Mouse (Mus musculus) neural tube, embryonic 11.5 days (tissue): ENCODE measurements around the gene Maz. TPM values are rescaled to one million over a fixed set of nuclear protein-coding genes. Genes with fewer than 3 reads are reported as not detected.
A peak's percentile ranks its signal among the peaks of the same experiment; 100 is the strongest.

Experiments
- ATAC-seq: fragments of 200-750 bp; cut with Nextera tagmentation; 2 replicates; pipeline ENCODE4 v1.8.0; 2017; ENCODE audit warnings: moderate number of reproducible peaks, mild to moderate bottlenecking, moderate TSS enrichment, moderate library complexity; ENCODE audit not compliant: insufficient read depth, low FRiP score, low TSS enrichment
- DNase-seq: peaks from one replicate; pipeline ENCODE4 v3.0.0-alpha.2; 2015; ENCODE audit warnings: low spot score
- H3K27ac ChIP-seq: fragments of 300-500 bp; sonication (generic); 2 replicates; pipeline ENCODE4 v1.5.1; 2014; ENCODE audit warnings: low read depth, mild to moderate bottlenecking, low read length
- H3K27me3 ChIP-seq: fragments of 300-500 bp; sonication (generic); 2 replicates; pipeline ENCODE4 v1.6.1; 2014; ENCODE audit warnings: mild to moderate bottlenecking, low read length, mixed read lengths; ENCODE audit not compliant: control insufficient read depth, insufficient read depth
- H3K36me3 ChIP-seq: fragments of 300-500 bp; sonication (generic); 2 replicates; pipeline ENCODE4 v1.6.1; 2014; ENCODE audit warnings: mild to moderate bottlenecking, low read length, moderate library complexity, mixed read lengths; ENCODE audit not compliant: control insufficient read depth, insufficient read depth
- H3K4me1 ChIP-seq: fragments of 300-500 bp; sonication (generic); 2 replicates; pipeline ENCODE4 v1.6.1; 2014; ENCODE audit warnings: low read length, mixed read lengths; ENCODE audit not compliant: control insufficient read depth, insufficient read depth
- H3K4me2 ChIP-seq: fragments of 300-500 bp; sonication (generic); 2 replicates; pipeline ENCODE4 v1.6.1; 2014; ENCODE audit warnings: low read depth, mild to moderate bottlenecking, moderate library complexity
- H3K4me3 ChIP-seq: fragments of 300-500 bp; sonication (generic); 2 replicates; pipeline ENCODE4 v1.5.1; 2014; ENCODE audit warnings: low read depth, low read length
- H3K9ac ChIP-seq: fragments of 300-500 bp; sonication (generic); 2 replicates; pipeline ENCODE4 v1.6.1; 2014; ENCODE audit warnings: mild to moderate bottlenecking, low read length
- H3K9me3 ChIP-seq: fragments of 300-500 bp; sonication (generic); 2 replicates; pipeline ENCODE4 v1.6.1; 2016; ENCODE audit warnings: low read length; ENCODE audit not compliant: control insufficient read depth
- WGBS: fragments of 180-500 bp; shearing (Covaris S2); extraction: QIAGEN DNeasy Blood & Tissue Kit; methylation state at CpG from one replicate; pipeline ENCODE4 v1.1.7; 2014; 5-methylcytosine and 5-hydroxymethylcytosine counted together
- polyA plus RNA-seq: library from polyadenylated mRNA; unstranded; fragments of >200 nt; fragmentation: Nextera tagmentation; extraction: Ambion mirVana; gene quantifications from 2 replicates; pipeline ENCODE4 v1.2.1, GENCODE M21; 2014

Maz gene
- polyA plus RNA-seq, 1 experiment from 2014 or later = 90.8 TPM

GRCm38 (mm10) chr7:127018416-127019305, 8.2 kb downstream of the Maz start:
- no peak for DNase-seq
- ATAC-seq = no peak
- Histone ChIP-seq H3K27ac (no peak overlapping the region), H3K4me2 (no peak overlapping the region), H3K4me1 (peaks cover 38% of the 10 kb centered on the region), H3K9me3 (no peaks in the 10 kb centered on the region), H3K9ac (peak overlapping the region; percentile 18), H3K4me3 (no peak overlapping the region), H3K27me3 (no peaks in the 10 kb centered on the region), H3K36me3 (peaks cover 18% of the 10 kb centered on the region)
- WGBS = 85% methylated on average over 15 of the region's 15 CpGs

- Histone ChIP-seq H3K4me3 (no peak overlapping the region), H3K36me3 (peaks cover 14% of the 10 kb centered on the region), H3K9me3 (no peaks in the 10 kb centered on the region), H3K27me3 (no peaks in the 10 kb centered on the region), H3K27ac (no peak overlapping the region), H3K4me2 (no peak overlapping the region), H3K4me1 (peaks cover 31% of the 10 kb centered on the region), H3K9ac (0 out of 2 replicates have a peak overlapping the region, but pooled peaks have one; percentile 2)
- ATAC-seq (no peak), DNase-seq (no peak)
- 71% methylated on average over 6 of the region's 6 CpGs for WGBS
Measured at GRCm38 (mm10) chr7:127017950-127018345, 8.9 kb downstream of the Maz start.

GRCm38 (mm10) chr7:127016971-127017949, 9.6 kb downstream of the Maz start, which contains the start of gene Pagr1a:
Gene Pagr1a (minus strand): TSS chr7:127017352.
- H3K9me3 ChIP-seq = no peaks in the 10 kb centered on the region
- peak within 1 kb of the TSS; percentile 76 for H3K4me3 ChIP-seq
- H3K4me1 ChIP-seq = peaks cover 25% of the 10 kb centered on the region
- H3K27me3 ChIP-seq = no peaks in the 10 kb centered on the region
- peak within 1 kb of the TSS; percentile 91 for H3K9ac ChIP-seq
- ATAC-seq (peak; percentile 78), DNase-seq (peak; percentile 99)
- H3K27ac ChIP-seq = peak within 1 kb of the TSS; percentile 91
- H3K36me3 ChIP-seq = peaks cover 8% of the 10 kb centered on the region
- H3K4me2 ChIP-seq = peak within 1 kb of the TSS; percentile 92
- WGBS = 5% methylated on average over 39 of the region's 39 CpGs

- H3K4me2 ChIP-seq = peak overlapping the region; percentile 92
- DNase-seq = no peak
- H3K36me3 ChIP-seq = peaks cover 8% of the 10 kb centered on the region
- H3K27me3 ChIP-seq = no peaks in the 10 kb centered on the region
- 1% methylated on average over 22 of the region's 22 CpGs for WGBS
- peak overlapping the region; percentile 91 for H3K27ac ChIP-seq
- no peaks in the 10 kb centered on the region for H3K9me3 ChIP-seq
- H3K9ac ChIP-seq = peak overlapping the region; percentile 91
- peaks cover 21% of the 10 kb centered on the region for H3K4me1 ChIP-seq
- H3K4me3 ChIP-seq = peak overlapping the region; percentile 76
- ATAC-seq = peak; percentile 45
Measured at GRCm38 (mm10) chr7:127016486-127016938, 10.3 kb downstream of the Maz start.

- H3K4me2 ChIP-seq = peak within 1 kb of the TSS; percentile 92
- H3K27me3 ChIP-seq = no peaks in the 10 kb centered on the region
- peaks cover 8% of the 10 kb centered on the region for H3K36me3 ChIP-seq
- peak within 1 kb of the TSS; percentile 76 for H3K4me3 ChIP-seq
- no peaks in the 10 kb centered on the region for H3K9me3 ChIP-seq
- peaks cover 20% of the 10 kb centered on the region for H3K4me1 ChIP-seq
- peak within 1 kb of the TSS; percentile 91 for H3K27ac ChIP-seq
- DNase-seq (no peak), ATAC-seq (no peak)
- H3K9ac ChIP-seq = peak within 1 kb of the TSS; percentile 91
Measured at GRCm38 (mm10) chr7:127016481-127016485, 10.6 kb downstream of the Maz start, which contains the start of gene Pagr1b. Gene Pagr1b (minus strand): TSS chr7:127016484.

- H3K27ac ChIP-seq = peak overlapping the region; percentile 91
- H3K36me3 ChIP-seq = peaks cover 8% of the 10 kb centered on the region
- ATAC-seq (peak; percentile 14; the same call in 1 of the 2 replicates), DNase-seq (no peak)
- 2% methylated on average over 10 of the region's 10 CpGs for WGBS
- no peaks in the 10 kb centered on the region for H3K27me3 ChIP-seq
- H3K4me2 ChIP-seq = peak overlapping the region; percentile 92
- H3K9ac ChIP-seq = peak overlapping the region; percentile 91
- H3K4me3 ChIP-seq = peak overlapping the region; percentile 76
- peaks cover 20% of the 10 kb centered on the region for H3K4me1 ChIP-seq
- no peaks in the 10 kb centered on the region for H3K9me3 ChIP-seq
Measured at GRCm38 (mm10) chr7:127016081-127016480, 10.8 kb downstream of the Maz start.

GRCm38 (mm10) chr7:127014993-127015392, 11.8 kb downstream of the Maz start:
- Histone ChIP-seq H3K27me3 (no peaks in the 10 kb centered on the region), H3K4me2 (peak overlapping the region; percentile 92), H3K27ac (no peak overlapping the region), H3K36me3 (peaks cover 8% of the 10 kb centered on the region), H3K9ac (no peak overlapping the region), H3K9me3 (no peaks in the 10 kb centered on the region), H3K4me1 (peaks cover 16% of the 10 kb centered on the region), H3K4me3 (peak overlapping the region; percentile 76; the same call in 1 of the 2 replicates)
- WGBS = 97% methylated on average over 12 of the region's 12 CpGs
- DNase-seq (no peak), ATAC-seq (no peak)

- DNase-seq = no peak
Measured at GRCm38 (mm10) chr7:127014320-127014719, 12.5 kb downstream of the Maz start, which contains the start of gene Mvp. Gene Mvp (minus strand): TSS chr7:127014621.

More at GRCm38 (mm10) chr7:127014320-127014719, 12.5 kb downstream of the Maz start, which contains the start of gene Mvp:
- Histone ChIP-seq H3K9me3 (no peaks in the 10 kb centered on the region), H3K36me3 (peaks cover 8% of the 10 kb centered on the region), H3K4me1 (peaks cover 16% of the 10 kb centered on the region), H3K9ac (0 out of 2 replicates have a peak within 1 kb of the TSS, but pooled peaks have one; percentile 27), H3K4me3 (peak within 1 kb of the TSS; percentile 76), H3K4me2 (peak within 1 kb of the TSS; percentile 92), H3K27me3 (no peaks in the 10 kb centered on the region), H3K27ac (no peak within 1 kb of the TSS)
- no peak for ATAC-seq
- 71% methylated on average over 11 of the region's 11 CpGs for WGBS
